Mouse (Mus musculus) lung, adult 2 months (tissue): ENCODE measurements around the gene Zbtb16.

Experiments used
- CTCF ChIP-seq: fragments of 200-500 bp; IDR thresholded peaks from 2 replicates; pipeline ENCODE4 v1.5.1; 2011; ENCODE audit warnings: mild to moderate bottlenecking, low read length, control low read depth; ENCODE audit not compliant: insufficient read depth
- POLR2A ChIP-seq: fragments of 200-500 bp; IDR thresholded peaks from 2 replicates; pipeline ENCODE4 v1.6.1; 2011; ENCODE audit warnings: low read depth, mild to moderate bottlenecking, control low read depth, low read length, borderline replicate concordance; ENCODE audit errors: extremely low read depth

- no peak for TF ChIP-seq POLR2A
- no peak for TF ChIP-seq CTCF
Measured at GRCm38 (mm10) chr9:48695796-48696195, 140.2 kb downstream of the Zbtb16 start.
